Mouse (Mus musculus) myocyte (in vitro differentiated cells): ENCODE results near the gene Tulp1.
"Not testable (repeated sequence)": the region's sequence is repeated elsewhere in the genome, so short reads cannot be mapped to it uniquely, and the experiment has no call there.

Experiments used
- CEBPB ChIP-seq: IDR thresholded peaks from 2 replicates; pipeline ENCODE4 v1.6.1; 2011; ENCODE audit warnings: mild to moderate bottlenecking, moderate library complexity; ENCODE audit not compliant: poor library complexity, insufficient read depth, severe bottlenecking
- E2F4 ChIP-seq: IDR thresholded peaks from one replicate; pipeline ENCODE4 v1.6.1; 2011; ENCODE audit warnings: mild to moderate bottlenecking, control low read depth, moderate library complexity; ENCODE audit not compliant: insufficient read depth
- MAX ChIP-seq: IDR thresholded peaks from one replicate; pipeline ENCODE4 v1.6.1; 2011; ENCODE audit warnings: low read depth, mild to moderate bottlenecking, control low read depth
- MYOD1 ChIP-seq, 3 experiments: IDR thresholded peaks; one replicate each; pipeline ENCODE4 v1.6.1; 2011; ENCODE audit warnings: control low read depth in 2 of 3, low read depth in 2 of 3, mild to moderate bottlenecking in 2 of 3, moderate library complexity in 1 of 3; ENCODE audit not compliant: insufficient read length in 2 of 3, control insufficient read depth in 1 of 3
- MYOG ChIP-seq, 3 experiments: IDR thresholded peaks; one replicate each; pipeline ENCODE4 v1.6.1; 2011; ENCODE audit warnings: control low read depth in 2 of 3, low read depth in 2 of 3, mild to moderate bottlenecking in 2 of 3; ENCODE audit not compliant: insufficient read length in 2 of 3, control insufficient read depth in 1 of 3, insufficient read depth in 1 of 3
- POLR2A ChIP-seq: IDR thresholded peaks from one replicate; pipeline ENCODE4 v1.6.1; 2011; ENCODE audit warnings: low read depth, mild to moderate bottlenecking, control low read depth, moderate library complexity; ENCODE audit not compliant: insufficient read length
- POLR2AphosphoS2 ChIP-seq: IDR thresholded peaks from one replicate; pipeline ENCODE4 v1.6.1; 2011; ENCODE audit warnings: low read depth, control low read depth; ENCODE audit not compliant: insufficient read length
- REST ChIP-seq: IDR thresholded peaks from one replicate; pipeline ENCODE4 v1.6.1; 2011; ENCODE audit warnings: mild to moderate bottlenecking, control low read depth, moderate library complexity; ENCODE audit not compliant: insufficient read depth, insufficient read length
- SRF ChIP-seq: IDR thresholded peaks from one replicate; pipeline ENCODE4 v1.6.1; 2011; ENCODE audit warnings: low read depth; ENCODE audit not compliant: control insufficient read depth, insufficient read length
- TCF12 ChIP-seq: IDR thresholded peaks from one replicate; pipeline ENCODE4 v1.6.1; 2011; ENCODE audit warnings: mild to moderate bottlenecking, control low read depth; ENCODE audit not compliant: poor library complexity, insufficient read depth, severe bottlenecking
- TCF3 ChIP-seq: IDR thresholded peaks from one replicate; pipeline ENCODE4 v1.6.1; 2011; ENCODE audit warnings: low read depth, control low read depth; ENCODE audit not compliant: insufficient read length
- USF1 ChIP-seq: IDR thresholded peaks from one replicate; pipeline ENCODE4 v1.6.1; 2011; ENCODE audit warnings: low read depth, mild to moderate bottlenecking, control low read depth, moderate library complexity

- not testable (repeated sequence) for TF ChIP-seq POLR2A; POLR2AphosphoS2; MYOD1 (IDR thresholded peaks at IDR 0.05; ENCODE audit: control insufficient read depth in 1 of 3, insufficient read length in 2 of 3, low read depth in 2 of 3); USF1; TCF12; SRF; MYOG (IDR thresholded peaks at IDR 0.05; ENCODE audit: control insufficient read depth in 1 of 3, insufficient read depth in 1 of 3, insufficient read length in 2 of 3, low read depth in 2 of 3); E2F4; TCF3; MAX; CEBPB; REST
These were observed 40.6 kb downstream of the Tulp1 start for GRCm38 (mm10) chr17:28324416-28324815.
